Mouse (Mus musculus) MEL (cell line): Measurements from ENCODE around the gene Zdhhc6. TPM values are rescaled to one million over a fixed set of nuclear protein-coding genes. Genes with fewer than 3 reads are reported as not detected.

Source experiments
- DNase-seq: peaks from one replicate; pipeline ENCODE4 v3.0.0; 2011; ENCODE audit warnings: low read depth, low spot score
- H3K27ac ChIP-seq: 2 replicates; pipeline ENCODE4 v1.5.1; 2012; ENCODE audit warnings: low read depth, mild to moderate bottlenecking, control low read depth, low read length, moderate library complexity; ENCODE audit not compliant: control insufficient read depth
- H3K27me3 ChIP-seq, 2 experiments: fragments of 150-350 bp in 1 of 2; sonication (generic) in 1 of 2; 2 replicates each; pipeline ENCODE4 v1.6.1; 2012; ENCODE audit warnings: low read length in 2 of 2, mild to moderate bottlenecking in 2 of 2, improper control_type of control experiment in 1 of 2, moderate library complexity in 1 of 2; ENCODE audit not compliant: insufficient read depth in 2 of 2, control insufficient read depth in 1 of 2
- H3K36me3 ChIP-seq, 2 experiments: 2 replicates each; pipeline ENCODE4 v1.6.1; 2012 to 2014; ENCODE audit warnings: low read length in 2 of 2, improper control_type of control experiment in 1 of 2, inconsistent platforms in 1 of 2, mild to moderate bottlenecking in 1 of 2; ENCODE audit not compliant: insufficient read depth in 2 of 2, control insufficient read depth in 1 of 2
- H3K4me1 ChIP-seq, 2 experiments: fragments of 150-350 bp in 1 of 2; sonication (generic) in 1 of 2; 2 replicates each; pipeline ENCODE4 v1.6.1; 2012; ENCODE audit warnings: low read length in 2 of 2, improper control_type of control experiment in 1 of 2, mild to moderate bottlenecking in 1 of 2; ENCODE audit not compliant: insufficient read depth in 2 of 2, control insufficient read depth in 1 of 2
- H3K4me3 ChIP-seq, 2 experiments: fragments of 150-350 bp in 1 of 2; sonication (generic) in 1 of 2; 2 replicates each; pipeline ENCODE4 v1.5.1; 2012; ENCODE audit warnings: low read depth in 2 of 2, low read length in 2 of 2, mild to moderate bottlenecking in 2 of 2, moderate library complexity in 2 of 2, control low read depth in 1 of 2, improper control_type of control experiment in 1 of 2; ENCODE audit not compliant: control insufficient read depth in 1 of 2, insufficient read depth in 1 of 2
- H3K79me2 ChIP-seq: 2 replicates; pipeline ENCODE4 v1.6.1; 2012; ENCODE audit warnings: mild to moderate bottlenecking, low read length, moderate library complexity; ENCODE audit not compliant: control insufficient read depth, poor library complexity, insufficient read depth
- H3K9ac ChIP-seq: 2 replicates; pipeline ENCODE4 v1.6.1; 2012; ENCODE audit warnings: low read depth, mild to moderate bottlenecking, control low read depth, low read length, moderate library complexity; ENCODE audit not compliant: control insufficient read depth, poor library complexity, severe bottlenecking
- H3K9me3 ChIP-seq: fragments of 150-350 bp; sonication (generic); replicated peaks from 2 replicates; pipeline ENCODE4 v1.6.1; 2012; ENCODE audit warnings: mild to moderate bottlenecking, low read length, improper control_type of control experiment, moderate library complexity; ENCODE audit not compliant: insufficient read depth
- CHD1 ChIP-seq: IDR thresholded peaks from 2 replicates; pipeline ENCODE4 v1.6.1; 2012; ENCODE audit warnings: low read depth, mild to moderate bottlenecking, inconsistent platforms, low read length, improper control_type of control experiment
- CHD2 ChIP-seq: IDR thresholded peaks from 2 replicates; pipeline ENCODE4 v1.6.1; 2011; ENCODE audit warnings: low read length, improper control_type of control experiment
- E2F4 ChIP-seq: IDR thresholded peaks from 2 replicates; pipeline ENCODE4 v1.6.1; 2011; ENCODE audit warnings: low read depth, low read length, improper control_type of control experiment, borderline replicate concordance
- ELF1 ChIP-seq: IDR thresholded peaks from 2 replicates; pipeline ENCODE4 v1.6.1; 2014; ENCODE audit warnings: low read depth, mild to moderate bottlenecking, inconsistent platforms, low read length, improper control_type of control experiment, moderate library complexity
- ETS1 ChIP-seq: IDR thresholded peaks from 2 replicates; pipeline ENCODE4 v1.6.1; 2012; ENCODE audit warnings: low read depth, mild to moderate bottlenecking, inconsistent platforms, low read length, improper control_type of control experiment, moderate library complexity
- GABPA ChIP-seq: IDR thresholded peaks from 2 replicates; pipeline ENCODE4 v1.6.1; 2012; ENCODE audit warnings: low read depth, mild to moderate bottlenecking, inconsistent platforms, low read length, improper control_type of control experiment, moderate library complexity
- GATA1 ChIP-seq: IDR thresholded peaks from 2 replicates; pipeline ENCODE4 v1.6.1; 2011; ENCODE audit warnings: low read depth, low read length, improper control_type of control experiment
- HCFC1 ChIP-seq: IDR thresholded peaks from 2 replicates; pipeline ENCODE4 v1.6.1; 2012; ENCODE audit warnings: low read depth, mild to moderate bottlenecking, inconsistent platforms, low read length, improper control_type of control experiment, moderate library complexity
- JUND ChIP-seq: IDR thresholded peaks from 2 replicates; pipeline ENCODE4 v1.6.1; 2011; ENCODE audit warnings: low read depth, mild to moderate bottlenecking, improper control_type of control experiment, low read length
- MAFK ChIP-seq: IDR thresholded peaks from 2 replicates; pipeline ENCODE4 v1.6.1; 2011; ENCODE audit warnings: low read depth, mild to moderate bottlenecking, low read length, improper control_type of control experiment, borderline replicate concordance
- MAZ ChIP-seq: IDR thresholded peaks from 2 replicates; pipeline ENCODE4 v1.6.1; 2012; ENCODE audit warnings: low read depth, mild to moderate bottlenecking, inconsistent platforms, low read length, improper control_type of control experiment
- MEF2A ChIP-seq: IDR thresholded peaks from 2 replicates; pipeline ENCODE4 v1.6.1; 2014; ENCODE audit warnings: low read depth, mild to moderate bottlenecking, inconsistent platforms, low read length, improper control_type of control experiment; ENCODE audit not compliant: poor library complexity, insufficient replicate concordance, severe bottlenecking; ENCODE audit errors: extremely low read depth
- MYB ChIP-seq: IDR thresholded peaks from 2 replicates; pipeline ENCODE4 v1.6.1; 2011; ENCODE audit warnings: mild to moderate bottlenecking, low read depth, low read length, improper control_type of control experiment
- MYC ChIP-seq: IDR thresholded peaks from 2 replicates; pipeline ENCODE4 v1.6.1; 2011; ENCODE audit warnings: low read depth, mild to moderate bottlenecking, low read length, improper control_type of control experiment, moderate library complexity
- NELFE ChIP-seq: IDR thresholded peaks from 2 replicates; pipeline ENCODE4 v1.6.1; 2011; ENCODE audit warnings: low read depth, low read length, improper control_type of control experiment
- POLR2A ChIP-seq, 2 experiments: IDR thresholded peaks; 2 replicates each; pipeline ENCODE4 v1.6.1; 2011 to 2012; ENCODE audit warnings: low read length in 2 of 2, mild to moderate bottlenecking in 2 of 2, control low read depth in 1 of 2, improper control_type of control experiment in 1 of 2, low read depth in 1 of 2, moderate library complexity in 1 of 2; ENCODE audit not compliant: control insufficient read depth in 1 of 2, insufficient read depth in 1 of 2, poor library complexity in 1 of 2
- SIN3A ChIP-seq: IDR thresholded peaks from 2 replicates; pipeline ENCODE4 v1.6.1; 2012; ENCODE audit warnings: low read length, improper control_type of control experiment, inconsistent platforms
- TAL1 ChIP-seq: IDR thresholded peaks from 2 replicates; pipeline ENCODE4 v1.6.1; 2012; ENCODE audit warnings: mild to moderate bottlenecking, inconsistent platforms, low read length, moderate library complexity, mixed read lengths
- TBP ChIP-seq: IDR thresholded peaks from 2 replicates; pipeline ENCODE4 v1.8.0; 2011; ENCODE audit warnings: low read depth, low read length, improper control_type of control experiment
- TCF12 ChIP-seq: IDR thresholded peaks from 2 replicates; pipeline ENCODE4 v1.6.1; 2014; ENCODE audit warnings: low read depth, mild to moderate bottlenecking, inconsistent platforms, low read length, improper control_type of control experiment, moderate library complexity
- UBTF ChIP-seq: IDR thresholded peaks from 2 replicates; pipeline ENCODE4 v1.6.1; 2012; ENCODE audit warnings: low read depth, mild to moderate bottlenecking, inconsistent platforms, low read length, improper control_type of control experiment, moderate library complexity, borderline replicate concordance; ENCODE audit not compliant: insufficient read depth
- ZC3H11A ChIP-seq: IDR thresholded peaks from 2 replicates; pipeline ENCODE4 v1.6.1; 2012; ENCODE audit warnings: low read depth, mild to moderate bottlenecking, inconsistent platforms, low read length, improper control_type of control experiment
- ZKSCAN1 ChIP-seq: IDR thresholded peaks from 2 replicates; pipeline ENCODE4 v1.6.1; 2012; ENCODE audit warnings: low read depth, mild to moderate bottlenecking, inconsistent platforms, low read length, improper control_type of control experiment, moderate library complexity
- ZMIZ1 ChIP-seq: IDR thresholded peaks from 2 replicates; pipeline ENCODE4 v1.6.1; 2012; ENCODE audit warnings: low read depth, mild to moderate bottlenecking, inconsistent platforms, low read length, improper control_type of control experiment, moderate library complexity
- polyA plus RNA-seq, 2 experiments: library from polyadenylated mRNA; stranded (reverse) in 1 of 2; unstranded in 1 of 2; fragments of >175 nt in 1 of 2; fragments of >200 nt in 1 of 2; gene quantifications; 2 replicates each; pipeline versions ENCODE4 v1.2.1 to v1.2.4; 2012; ENCODE audit warnings: low replicate concordance in 2 of 2, low read depth in 1 of 2; ENCODE audit not compliant: insufficient read length in 2 of 2, insufficient read depth in 1 of 2, missing spikeins in 1 of 2
- total RNA-seq: library from RNA; depleted of rRNA; stranded (reverse); fragments of 300-350 nt; gene quantifications from 2 replicates; pipeline ENCODE4 v1.2.3, GENCODE M21; 2012

Gene Zdhhc6
- total and polyA plus RNA-seq, 3 experiments: 95.6 to 114 (median 109) TPM

GRCm38 (mm10) chr19:55241186-55241645 is 74.6 kb downstream of the Zdhhc6 start, which contains the start of gene Gucy2g:
TSS of gene Gucy2g (minus strand) at chr19:55241236.
- no peak within 1 kb of the TSS for H3K4me3 ChIP-seq
- H3K9me3 ChIP-seq: no peaks in the 10 kb centered on the region
- H3K79me2 ChIP-seq: no peaks in the 10 kb centered on the region
- no peak for DNase-seq
- no peak for TF ChIP-seq TAL1
- TF ChIP-seq E2F4: no peak
- TF ChIP-seq NELFE: no peak
- no peak for TF ChIP-seq MYC
- no peak for TF ChIP-seq MYB
- no peak for TF ChIP-seq GATA1
- TF ChIP-seq ELF1: no peak
- TF ChIP-seq ETS1: no peak
- no peak for TF ChIP-seq ZMIZ1
- no peak for TF ChIP-seq MAZ
- no peak for TF ChIP-seq CHD2
- no peak for TF ChIP-seq SIN3A
- no peak for TF ChIP-seq TBP
- TF ChIP-seq POLR2A (IDR thresholded peaks at IDR 0.05; ENCODE audit: control insufficient read depth in 1 of 2, insufficient read depth in 1 of 2, low read depth in 1 of 2, low read length in 2 of 2, poor library complexity in 1 of 2): no peak
- no peak for TF ChIP-seq HCFC1
- H3K36me3 ChIP-seq: no peaks in the 10 kb centered on the region; a peak in 1 of 4 replicates
- no peak within 1 kb of the TSS for H3K27ac ChIP-seq
- no peaks in the 10 kb centered on the region for H3K4me1 ChIP-seq
- no peaks in the 10 kb centered on the region for H3K27me3 ChIP-seq
- no peak within 1 kb of the TSS for H3K9ac ChIP-seq

- Histone ChIP-seq H3K4me3 (no peak overlapping the region), H3K4me1 (no peaks in the 10 kb centered on the region), H3K9ac (no peak overlapping the region)
Observed at GRCm38 (mm10) chr19:55239766-55240426, 75.9 kb downstream of the Zdhhc6 start.

More at GRCm38 (mm10) chr19:55239766-55240426, 75.9 kb downstream of the Zdhhc6 start:
- H3K79me2 ChIP-seq: no peaks in the 10 kb centered on the region
- TF ChIP-seq TCF12: no peak
- no peak for TF ChIP-seq CHD2
- no peak for TF ChIP-seq ZC3H11A
- no peak for TF ChIP-seq MEF2A
- no peak for TF ChIP-seq MAFK
- TF ChIP-seq NELFE: no peak
- TF ChIP-seq JUND: no peak
- TF ChIP-seq GABPA: no peak
- no peak for TF ChIP-seq ZKSCAN1
- TF ChIP-seq GATA1: no peak
- no peak for TF ChIP-seq E2F4
- no peak for TF ChIP-seq ZMIZ1
- TF ChIP-seq HCFC1: no peak
- no peak for TF ChIP-seq UBTF
- TF ChIP-seq TAL1: no peak
- TF ChIP-seq TBP: no peak
- no peak for TF ChIP-seq CHD1
- no peaks in the 10 kb centered on the region for H3K27me3 ChIP-seq
- H3K27ac ChIP-seq: no peak overlapping the region
- H3K36me3 ChIP-seq: no peaks in the 10 kb centered on the region; a peak in 1 of 4 replicates
- DNase-seq: no peak
- no peaks in the 10 kb centered on the region for H3K9me3 ChIP-seq
